Mouse (Mus musculus): Measurements from ENCODE around the gene Mtap. TPM values are rescaled to one million over a fixed set of nuclear protein-coding genes. Genes with fewer than 3 reads are reported as not detected.

The Mtap gene
- polyA plus RNA-seq (2021), result 59.4 TPM

DNA sequence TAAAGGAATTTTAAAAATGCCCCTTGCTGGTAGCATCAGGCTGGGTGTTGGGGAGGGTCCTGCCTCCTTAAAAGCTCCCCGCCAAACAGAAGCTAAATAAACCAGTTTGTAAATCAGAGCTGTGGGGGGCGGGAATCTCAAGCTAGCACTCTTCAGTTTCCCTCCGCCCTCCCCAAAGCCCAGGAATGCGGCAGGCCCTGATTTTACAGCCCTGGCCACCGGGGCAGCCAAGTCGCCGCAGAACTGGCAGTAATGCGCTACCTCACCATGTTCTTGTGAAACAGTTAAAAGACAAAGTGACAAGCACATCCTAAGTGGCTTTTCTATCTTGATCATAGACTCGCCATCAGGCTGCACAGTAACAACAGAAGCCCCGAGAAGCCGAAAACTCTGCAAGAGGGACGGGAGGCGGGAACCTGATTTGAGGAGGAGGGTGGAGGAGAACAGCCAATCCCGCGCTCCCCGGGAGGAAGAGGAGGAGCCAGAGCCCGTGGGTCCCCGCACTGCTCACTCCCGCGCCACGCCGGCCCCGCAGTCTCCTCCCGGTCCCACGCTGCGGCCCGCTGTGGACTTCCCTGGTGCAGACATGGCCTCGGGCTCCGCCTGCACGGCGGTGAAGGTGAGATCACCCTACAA is at the start of gene Mtap:
TSS of gene Mtap (plus strand) at position 217 of the 636 bp plus-strand sequence.
- ATAC-seq, result peak; percentile 90
- in situ Hi-C loops (cut with MboI; ENCODE audit: low pct_unique_long_range_greater_than_20kb), result loop anchor here (25.0 kb wide), 1 partner anchor 375 kb away; the partner anchor contains the start of genes Gm13271, Gm13283 and Gm13290
- POLR2A ChIA-PET, result interaction anchor here (0.9 kb wide), 1 partner anchor 394 kb away, joined by 4 read pairs; no protein-coding TSS in a partner anchor
- CTCF ChIA-PET, result interaction anchor here (0.8 kb wide), 1 partner anchor 310 kb away, joined by 3 read pairs; no protein-coding TSS in a partner anchor
- H3K27me3 ChIP-seq, result no peaks in the 10 kb centered on the region
- DNase-seq (ENCODE audit: low read depth, low spot score), result no peak
- TF ChIP-seq CTCF (IDR thresholded peaks at IDR 0.05), result no peak

DNA sequence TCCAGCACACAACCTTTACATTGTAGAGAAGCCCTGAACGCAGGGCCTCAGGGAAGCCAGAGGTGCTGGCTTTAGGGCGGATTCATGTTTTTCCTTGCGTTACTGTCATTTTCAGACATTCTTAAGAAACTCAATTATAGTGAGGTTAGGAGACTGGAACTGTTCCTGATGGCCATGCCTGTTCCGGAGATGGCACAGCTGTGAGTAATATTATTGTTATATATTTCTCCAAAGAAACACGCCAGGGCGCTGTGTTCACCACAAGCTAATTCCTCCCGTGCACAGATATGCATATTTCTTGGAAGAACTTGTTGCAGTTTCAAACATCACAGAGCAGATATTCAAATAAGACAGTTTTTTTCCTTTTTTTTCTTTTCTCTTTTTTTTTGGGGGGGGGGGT is 47.8 kb upstream of the Mtap start:
- ChIA-PET CTCF (interaction anchor here (1.0 kb wide), 1 partner anchor 18 kb away, joined by 3 read pairs; no protein-coding TSS in a partner anchor), POLR2A (no interaction called here)
- DNase-seq (ENCODE audit: low read depth, low spot score), result no peak
- no peak for TF ChIP-seq CTCF (IDR thresholded peaks at IDR 0.05)
- H3K27me3 ChIP-seq, result no peaks in the 10 kb centered on the region
- in situ Hi-C loops (cut with MboI; ENCODE audit: low pct_unique_long_range_greater_than_20kb), result no loop called here
- ATAC-seq, result no peak

DNA sequence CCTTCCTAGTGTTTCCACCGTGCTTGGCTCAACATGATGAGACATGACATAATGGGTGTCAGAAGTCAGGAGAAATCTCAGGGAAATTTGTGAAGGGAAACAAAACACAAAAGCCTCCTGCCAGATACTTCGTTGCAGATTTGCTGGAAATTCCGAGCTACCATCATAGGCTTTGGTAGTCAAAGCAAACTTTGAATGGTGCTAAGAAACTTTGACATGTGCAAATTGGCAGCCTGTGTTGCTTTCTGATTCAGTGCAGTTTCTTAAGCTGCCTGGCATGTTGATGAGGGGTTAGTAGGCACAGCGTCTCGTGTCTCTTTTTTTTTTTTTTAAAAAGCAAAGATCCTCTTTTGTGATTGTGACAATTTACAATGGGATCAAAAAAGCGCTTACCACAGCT is 46.7 kb upstream of the Mtap start:
- ChIA-PET POLR2A (no interaction called here), CTCF (no interaction called here)
- DNase-seq (ENCODE audit: low read depth, low spot score), result no peak
- in situ Hi-C loops (cut with MboI; ENCODE audit: low pct_unique_long_range_greater_than_20kb), result no loop called here
- no peak for ATAC-seq
- no peaks in the 10 kb centered on the region for H3K27me3 ChIP-seq
- TF ChIP-seq CTCF (IDR thresholded peaks at IDR 0.05), result no peak

DNA sequence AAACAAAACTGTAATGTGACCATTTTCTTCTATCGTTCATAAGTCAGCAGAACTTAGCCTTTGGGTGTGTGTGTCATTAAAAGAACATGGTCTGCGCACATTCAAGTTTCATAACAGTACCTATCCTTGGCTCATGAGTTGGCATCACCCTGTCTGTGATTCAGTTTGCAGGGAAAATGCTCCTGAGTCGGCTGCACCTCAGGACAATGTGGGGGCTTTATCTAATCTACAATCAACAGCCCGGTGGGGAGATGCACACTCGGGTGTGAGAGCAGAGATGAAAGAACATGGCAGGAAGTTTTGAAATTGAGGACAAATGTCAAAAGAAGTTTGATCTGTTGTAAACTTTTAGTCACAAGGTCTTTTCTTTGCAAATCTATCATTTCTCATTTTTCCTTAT is 44.8 kb upstream of the Mtap start:
- no peak for DNase-seq (ENCODE audit: low read depth, low spot score)
- POLR2A ChIA-PET, result no interaction called here
- CTCF ChIA-PET, result interaction anchor here (0.9 to 1.6 kb wide), 2 partner anchors 8 to 262 kb away, joined by 4 read pairs; no protein-coding TSS in a partner anchor
- in situ Hi-C loops (cut with MboI; ENCODE audit: low pct_unique_long_range_greater_than_20kb), result no loop called here
- ATAC-seq, result no peak
- H3K27me3 ChIP-seq, result no peaks in the 10 kb centered on the region
- TF ChIP-seq CTCF (IDR thresholded peaks at IDR 0.05), result no peak

DNA sequence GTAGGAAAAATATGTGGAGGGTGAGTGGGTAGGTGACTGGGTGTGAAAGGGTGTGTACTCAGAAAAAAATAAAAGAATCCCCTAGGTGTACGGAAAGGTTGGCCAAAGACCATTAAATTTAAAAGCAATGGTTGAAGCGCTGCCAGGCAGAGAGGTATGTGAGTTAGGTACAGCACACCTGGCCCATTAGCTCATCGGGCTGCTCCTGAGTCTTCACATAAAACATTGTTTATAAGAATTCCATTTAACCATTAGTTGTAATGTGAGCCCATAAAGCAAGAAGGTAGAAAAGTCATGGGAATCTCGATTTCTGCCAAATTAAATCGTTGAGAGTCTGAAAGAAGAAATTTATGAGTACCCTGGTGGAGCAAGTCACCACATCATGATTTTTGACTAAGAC is 42.1 kb upstream of the Mtap start:
- no peak for TF ChIP-seq CTCF (IDR thresholded peaks at IDR 0.05)
- ATAC-seq, result no peak
- no peak for DNase-seq (ENCODE audit: low read depth, low spot score)
- ChIA-PET POLR2A (no interaction called here), CTCF (interaction anchor here (1.4 kb wide), 1 partner anchor 17 kb away, joined by 3 read pairs; no protein-coding TSS in a partner anchor)
- H3K27me3 ChIP-seq, result no peaks in the 10 kb centered on the region
- in situ Hi-C loops (cut with MboI; ENCODE audit: low pct_unique_long_range_greater_than_20kb), result no loop called here

DNA sequence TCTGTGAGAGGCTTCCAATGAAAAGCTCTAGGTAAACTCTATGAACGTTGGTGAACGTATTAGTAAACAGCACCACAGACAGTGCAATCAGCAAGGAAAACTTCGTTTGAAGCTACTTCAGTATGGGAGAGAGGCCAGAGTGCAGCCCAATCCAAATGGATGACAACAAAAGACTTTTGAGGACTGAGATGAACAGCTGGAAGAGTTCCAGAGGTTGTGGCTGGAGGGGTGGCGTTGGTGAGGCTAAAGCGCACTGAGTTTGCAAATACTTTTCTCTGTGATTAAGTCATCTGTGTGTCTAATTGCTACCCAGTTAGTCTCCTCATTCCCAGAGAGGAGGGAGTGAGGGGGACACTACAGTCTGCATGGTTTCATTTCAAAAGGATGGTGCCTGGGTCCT is 38.7 kb upstream of the Mtap start:
- no peaks in the 10 kb centered on the region for H3K27me3 ChIP-seq
- ATAC-seq, result no peak
- no peak for DNase-seq (ENCODE audit: low read depth, low spot score)
- ChIA-PET POLR2A (no interaction called here), CTCF (interaction anchor here (1.1 kb wide), 1 partner anchor 15 kb away, joined by 3 read pairs; no protein-coding TSS in a partner anchor)
- no peak for TF ChIP-seq CTCF (IDR thresholded peaks at IDR 0.05)
- in situ Hi-C loops (cut with MboI; ENCODE audit: low pct_unique_long_range_greater_than_20kb), result no loop called here

DNA sequence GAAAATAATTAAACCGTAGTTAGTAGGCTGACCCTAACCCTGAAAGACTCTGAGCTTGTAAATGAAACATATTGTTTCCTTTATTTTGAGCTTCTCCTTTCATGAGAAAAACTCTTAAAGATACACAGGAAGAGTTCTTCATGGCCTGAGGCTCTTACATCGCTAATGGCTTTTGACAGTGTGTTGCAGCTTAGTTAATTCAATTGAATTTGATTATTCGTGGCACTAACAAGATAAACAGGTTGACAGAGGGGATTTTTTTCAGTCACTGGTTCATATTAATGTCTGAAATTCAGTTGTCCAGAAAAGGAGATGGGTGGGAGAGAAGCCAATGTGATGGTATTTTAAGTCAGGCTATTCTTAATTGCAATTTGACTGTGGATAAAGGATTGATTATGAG is 35.6 kb upstream of the Mtap start:
- POLR2A ChIA-PET, result no interaction called here
- no peak for ATAC-seq
- CTCF ChIA-PET, result interaction anchor here (0.9 to 1.5 kb wide), 3 partner anchors 10 to 21 kb away, joined by 3 to 5 read pairs (median 4); no protein-coding TSS in a partner anchor
- H3K27me3 ChIP-seq, result no peaks in the 10 kb centered on the region
- DNase-seq (ENCODE audit: low read depth, low spot score), result no peak
- TF ChIP-seq CTCF (IDR thresholded peaks at IDR 0.05), result no peak
- in situ Hi-C loops (cut with MboI; ENCODE audit: low pct_unique_long_range_greater_than_20kb), result no loop called here

DNA sequence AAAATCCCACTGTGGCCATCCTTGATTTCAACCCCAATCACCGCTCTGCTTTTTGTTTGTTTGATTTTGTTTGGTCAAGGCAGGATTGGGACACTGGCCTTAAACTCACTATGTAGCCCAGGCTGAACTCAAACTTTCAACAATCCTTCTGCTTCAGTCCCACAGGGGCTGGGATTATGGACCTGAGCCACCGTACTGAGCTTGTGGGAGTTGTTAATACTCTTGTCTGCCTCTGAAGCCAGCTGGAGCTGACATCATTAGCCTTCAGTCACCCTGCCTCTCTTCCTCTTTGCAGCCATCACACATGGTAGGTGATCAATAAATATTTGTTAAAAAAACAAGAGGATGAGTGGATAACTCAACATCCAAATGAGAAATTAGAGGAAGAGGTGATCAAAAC is 34.6 kb upstream of the Mtap start:
- DNase-seq (ENCODE audit: low read depth, low spot score), result no peak
- no peaks in the 10 kb centered on the region for H3K27me3 ChIP-seq
- no peak for TF ChIP-seq CTCF (IDR thresholded peaks at IDR 0.05)
- in situ Hi-C loops (cut with MboI; ENCODE audit: low pct_unique_long_range_greater_than_20kb), result no loop called here
- ChIA-PET CTCF (interaction anchor here (1.0 kb wide), 1 partner anchor 22 kb away, joined by 4 read pairs; no protein-coding TSS in a partner anchor), POLR2A (no interaction called here)
- no peak for ATAC-seq

DNA sequence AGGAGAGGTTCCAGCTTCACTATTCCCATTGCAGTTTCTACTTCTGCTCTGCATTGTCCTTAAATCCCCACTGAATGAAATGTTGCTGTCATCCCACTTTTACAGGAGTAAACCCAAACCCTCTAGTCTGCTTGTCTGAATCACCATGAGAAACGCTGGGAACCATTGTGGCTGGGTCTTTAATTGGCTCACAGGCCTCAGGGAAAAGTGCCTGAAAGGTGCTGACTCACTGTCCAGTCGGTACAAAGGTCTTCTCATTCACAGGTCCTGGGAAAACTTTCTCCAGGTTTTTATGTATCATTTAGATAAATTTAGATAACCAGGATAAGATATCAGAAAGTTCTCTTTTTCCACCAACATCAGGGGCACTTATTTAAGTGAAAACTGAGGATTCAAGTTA is 31.4 kb upstream of the Mtap start:
- DNase-seq (ENCODE audit: low read depth, low spot score), result no peak
- H3K27me3 ChIP-seq, result no peaks in the 10 kb centered on the region
- ChIA-PET CTCF (no interaction called here), POLR2A (no interaction called here)
- no peak for ATAC-seq
- TF ChIP-seq CTCF (IDR thresholded peaks at IDR 0.05), result no peak
- in situ Hi-C loops (cut with MboI; ENCODE audit: low pct_unique_long_range_greater_than_20kb), result no loop called here

DNA sequence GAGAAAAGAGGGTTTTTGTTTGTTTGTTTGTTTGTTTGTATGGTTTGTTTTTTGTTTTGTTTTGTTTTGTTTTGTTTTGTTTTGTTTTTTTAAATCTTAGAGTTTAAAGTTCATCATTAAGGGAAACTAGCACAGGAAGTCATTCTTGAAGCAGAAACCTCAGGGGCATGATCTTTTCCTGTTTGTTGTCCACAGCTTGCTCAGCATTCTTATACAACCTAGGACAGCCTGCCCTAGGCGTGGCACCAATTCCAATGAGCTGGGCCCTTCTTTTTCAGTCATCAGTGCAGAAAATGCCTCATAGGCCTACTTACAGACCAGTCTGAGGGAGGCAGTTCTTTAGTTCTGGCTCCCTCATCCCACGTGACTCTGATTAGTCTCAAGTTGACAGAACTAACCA is 30.4 kb upstream of the Mtap start:
- TF ChIP-seq CTCF (IDR thresholded peaks at IDR 0.05), result no peak
- H3K27me3 ChIP-seq, result no peaks in the 10 kb centered on the region
- in situ Hi-C loops (cut with MboI; ENCODE audit: low pct_unique_long_range_greater_than_20kb), result no loop called here
- DNase-seq (ENCODE audit: low read depth, low spot score) (no peak), ATAC-seq (no peak)
- POLR2A ChIA-PET, result no interaction called here
- CTCF ChIA-PET, result no interaction called here

DNA sequence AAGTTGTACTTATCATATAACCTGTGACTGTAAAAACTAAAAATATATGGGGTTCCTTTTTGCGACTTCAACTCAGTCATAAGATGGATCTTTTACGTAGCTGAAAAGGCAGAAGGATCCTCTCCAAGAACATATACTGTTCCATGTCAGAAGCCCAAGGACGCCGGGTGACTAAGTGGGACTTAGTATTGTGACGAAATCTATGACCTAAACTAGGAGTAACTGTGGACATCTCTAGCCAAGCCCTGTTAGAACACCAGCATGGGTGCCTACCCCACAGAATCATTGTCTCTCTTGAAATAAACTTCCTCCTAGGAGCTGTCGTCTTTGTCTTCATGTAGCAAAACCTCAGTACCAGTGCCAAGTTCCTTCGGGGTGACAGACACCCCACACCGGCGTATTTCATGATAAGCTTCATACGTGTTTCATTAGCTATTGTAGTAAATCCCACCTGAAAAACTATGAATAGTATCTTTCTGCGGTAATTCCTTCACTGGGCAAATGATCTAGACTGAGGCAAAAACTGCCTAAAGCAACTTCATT is 24.7 kb upstream of the Mtap start:
- no peaks in the 10 kb centered on the region for H3K27me3 ChIP-seq
- in situ Hi-C loops (cut with MboI; ENCODE audit: low pct_unique_long_range_greater_than_20kb), result no loop called here
- CTCF ChIA-PET, result interaction anchor here (1.0 to 2.0 kb wide), 6 partner anchors 8 to 16 kb away, joined by 3 to 6 read pairs (median 4); no protein-coding TSS in a partner anchor
- ATAC-seq (no peak), DNase-seq (ENCODE audit: low read depth, low spot score) (no peak)
- no peak for TF ChIP-seq CTCF (IDR thresholded peaks at IDR 0.05)
- POLR2A ChIA-PET, result interaction anchor here (0.6 kb wide), 1 partner anchor 209 kb away, joined by 3 read pairs; no protein-coding TSS in a partner anchor

All from Patski (cell line).